Mouse (Mus musculus) stomach, postnatal 0 days (tissue): ENCODE results near the gene Mical2.

ENCODE experiments used
- CTCF ChIP-seq: IDR thresholded peaks from 2 replicates; pipeline ENCODE4 v1.5.1; 2016; ENCODE audit warnings: antibody characterized with exemption, low read depth, mild to moderate bottlenecking, moderate library complexity
- EP300 ChIP-seq: optimal IDR thresholded peaks from 2 replicates; pipeline ENCODE3; 2016; ENCODE audit warnings: antibody characterized with exemption

- no peak for TF ChIP-seq CTCF
- TF ChIP-seq EP300: no peak
These were observed 184.3 kb downstream of the Mical2 start for GRCm38 (mm10) chr7:112409991-112410390.
